Mouse (Mus musculus): Measurements from ENCODE around the gene Zmynd8.

- TF ChIP-seq GATA1 (IDR thresholded peaks at IDR 0.05; ENCODE audit: borderline replicate concordance, low read length) (no peak), FLI1 (IDR thresholded peaks at IDR 0.05; ENCODE audit: low read length) (no peak)
Measured at GRCm38 (mm10) chr2:165944576-165945351, 45.9 kb upstream of the Zmynd8 start.
